Mouse (Mus musculus): Measurements from ENCODE around the gene Traf3ip2. TPM values are rescaled to one million over a fixed set of nuclear protein-coding genes. Genes with fewer than 3 reads are reported as not detected.

The Traf3ip2 gene
- polyA plus RNA-seq, 1 experiment from 2014 or later = 6.0 TPM

GRCm38 (mm10) chr10:39692152-39692551, 79.4 kb downstream of the Traf3ip2 start:
- Histone ChIP-seq H3K4me1 (peaks cover 5% of the 10 kb centered on the region), H3K9me3 (no peaks in the 10 kb centered on the region)
- ATAC-seq (ENCODE audit: low FRiP score) = no peak

More at GRCm38 (mm10) chr10:39692152-39692551, 79.4 kb downstream of the Traf3ip2 start:
- H3K4me3 ChIP-seq (replicated peaks) = no peak overlapping the region
- H3K36me3 ChIP-seq (replicated peaks) = no peaks in the 10 kb centered on the region
- no peaks in the 10 kb centered on the region for H3K27me3 ChIP-seq
- no peak overlapping the region for H3K4me2 ChIP-seq
- no peak overlapping the region for H3K9ac ChIP-seq
- no peak overlapping the region for H3K27ac ChIP-seq
- WGBS = 76% methylated on average over 2 of the region's 2 CpGs

Other genes starting within 250 kb of the Traf3ip2 start
- 62.0 and 63.4 TPM in 2 replicates for gene Fyn, start 244.1 kb upstream of the Traf3ip2 start, polyA plus RNA-seq (2016; fragmentation: Nextera tagmentation; extraction: Ambion mirVana)
- gene Rev3l, start 119.2 kb downstream of the Traf3ip2 start, polyA plus RNA-seq (2016; fragmentation: Nextera tagmentation; extraction: Ambion mirVana) = 19.7 and 19.9 TPM in 2 replicates

Data from forebrain, embryonic 12.5 days (tissue).